In the genomic region with DNA sequence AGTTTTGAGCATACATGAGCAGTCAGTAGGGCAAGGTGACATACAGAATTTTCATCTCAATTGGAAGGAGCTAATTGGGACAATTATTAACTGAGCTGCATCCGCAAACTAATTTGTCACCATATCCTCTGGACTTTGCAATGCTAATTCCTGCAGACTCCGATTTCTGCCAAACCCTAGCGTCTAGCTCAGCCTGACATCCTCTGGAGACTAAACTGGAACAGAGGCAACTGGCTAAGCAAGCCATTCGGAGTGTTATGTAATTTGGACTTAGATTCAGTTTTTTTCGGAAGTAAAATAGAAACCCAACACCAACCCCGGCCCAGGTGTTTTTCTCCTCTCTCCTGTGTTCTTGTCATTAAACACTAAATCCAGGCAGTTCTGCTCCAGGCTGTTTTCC, we compare ENCODE assay signal across 11 mouse cellular contexts.
DNase-seq lines count a peak whose midpoint lies in the region; ATAC-seq lines count a peak whose summit lies in the region.
"Had no signal": no experiment of that assay in that cellular context is flagged by ENCODE, and none has a peak within 500 bp of the region (broad histone marks: within the 10 kb centered on the region; RNA-seq: fewer than 3 reads in every experiment).

No protein-coding gene starts in this region.

- H3K27me3 ChIP-seq in kidney, embryonic 15.5 days: no peaks in the 10 kb centered on the region
- H3K27me3 ChIP-seq in hindbrain, embryonic 13.5 days: no peaks in the 10 kb centered on the region

- no peak overlapping the region for H3K4me3 ChIP-seq in kidney, embryonic 15.5 days (replicated peaks)
- no peak overlapping the region for H3K4me3 ChIP-seq in hindbrain, embryonic 13.5 days

- H3K9me3 ChIP-seq in kidney, embryonic 15.5 days (replicated peaks): no peaks in the 10 kb centered on the region
- no peaks in the 10 kb centered on the region for H3K9me3 ChIP-seq in hindbrain, embryonic 13.5 days

- WGBS in kidney, embryonic 15.5 days: 47% methylated on average over 6 of the region's 6 CpGs
- 74% methylated on average over 6 of the region's 6 CpGs for WGBS in hindbrain, embryonic 13.5 days

- H3K27ac ChIP-seq in kidney, embryonic 15.5 days: no peak overlapping the region
- no peak overlapping the region for H3K27ac ChIP-seq in hindbrain, embryonic 13.5 days
- H3K27ac ChIP-seq: liver, embryonic 14.5 days had no signal

- H3K4me1 ChIP-seq in kidney, embryonic 15.5 days: no peaks in the 10 kb centered on the region
- no peaks in the 10 kb centered on the region for H3K4me1 ChIP-seq in hindbrain, embryonic 13.5 days (replicated peaks)

- peak; percentile 35 for DNase-seq in adrenal gland, postnatal 10 days
- no peak for DNase-seq in adrenal gland, adult 8-10 months
- peak; percentile 21 for DNase-seq in kidney, adult 18-20 months
- peak; percentile 14 for DNase-seq in gastrocnemius, postnatal 10 days
- DNase-seq in kidney, postnatal 36 days: peak; percentile 36 to 70
- DNase-seq in cerebellum, postnatal 36 days: no peak
- DNase-seq: cerebellum, postnatal 25 days; thymus, postnatal 36 days had no signal

- H3K4me2 ChIP-seq in kidney, embryonic 15.5 days: no peak overlapping the region
- no peak overlapping the region for H3K4me2 ChIP-seq in hindbrain, embryonic 13.5 days

- no peak overlapping the region for H3K9ac ChIP-seq in kidney, embryonic 15.5 days
- no peak overlapping the region for H3K9ac ChIP-seq in hindbrain, embryonic 13.5 days
- H3K9ac ChIP-seq: liver, embryonic 14.5 days had no signal

- H3K36me3 ChIP-seq in kidney, embryonic 15.5 days: no peaks in the 10 kb centered on the region
- H3K36me3 ChIP-seq in hindbrain, embryonic 13.5 days: no peaks in the 10 kb centered on the region

- ATAC-seq in kidney, embryonic 15.5 days (replicated peaks; ENCODE audit: low FRiP score): no peak; the same call in 1 of the 2 replicates
- no peak for ATAC-seq in hindbrain, embryonic 13.5 days (ENCODE audit: low FRiP score)

Comparison
In these comparisons a context has a peak if more than half of its experiments do, and no peak if none do; other contexts are left out.
1. DNase-seq: peak in adrenal gland, postnatal 10 days (single experiment), kidney, adult 18-20 months (single experiment), gastrocnemius, postnatal 10 days (single experiment) and kidney, postnatal 36 days (2 of 2); none in adrenal gland, adult 8-10 months (single experiment) and cerebellum, postnatal 36 days (0 of 2).